ENCODE assay signal across 8 mouse cellular contexts in the genomic region with DNA sequence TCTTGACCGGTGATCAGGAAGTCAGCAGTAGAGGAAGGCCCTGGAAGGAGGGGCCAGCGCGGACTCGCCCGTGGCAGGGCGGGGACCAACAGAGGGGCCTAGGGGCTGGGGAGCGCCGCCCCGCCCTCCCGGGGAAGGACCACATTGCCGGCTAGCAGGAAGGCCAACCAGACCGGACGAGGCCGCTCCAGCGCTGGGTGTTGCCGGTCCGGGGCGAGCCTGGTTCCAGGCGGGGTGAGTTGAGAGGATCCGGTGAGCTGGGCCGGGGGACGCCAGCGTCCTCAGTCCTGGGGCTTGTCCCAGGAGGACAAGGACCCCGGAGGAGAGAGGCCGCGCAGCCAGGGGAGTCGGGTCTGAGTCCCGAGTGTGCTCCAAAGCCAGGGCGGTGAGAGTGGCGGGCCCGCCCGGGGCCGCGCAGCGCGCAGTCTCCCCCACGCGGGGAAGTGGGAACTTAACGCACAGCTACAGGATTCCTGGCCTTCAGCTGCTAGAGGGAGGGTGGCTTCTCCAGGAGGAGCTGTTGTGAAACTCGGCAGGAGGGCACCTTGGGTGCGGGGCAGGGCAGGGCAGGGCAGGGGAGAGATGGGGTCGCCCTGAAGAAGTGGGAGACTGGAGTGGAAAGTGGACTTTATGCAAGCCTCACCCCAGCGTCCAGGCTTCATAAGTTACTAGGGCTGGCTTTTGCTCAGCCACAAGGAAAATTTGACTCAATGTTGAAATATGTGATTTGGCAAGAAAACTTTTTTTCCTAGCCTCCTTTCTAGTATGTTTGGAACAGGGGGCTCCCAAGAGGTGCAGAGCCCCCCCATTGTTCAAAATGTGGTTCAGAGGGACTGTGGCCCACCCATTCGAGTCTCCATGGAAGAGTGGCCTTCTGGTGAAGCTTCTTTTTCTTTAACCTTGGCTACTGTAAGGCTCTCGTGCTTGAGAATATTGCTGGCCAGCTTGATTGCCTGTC. TPM values are rescaled to one million over a fixed set of nuclear protein-coding genes. Genes with fewer than 3 reads are reported as not detected.
DNase-seq lines count a peak whose midpoint lies in the region; ATAC-seq and TF ChIP-seq lines count a peak whose summit lies in the region.

No protein-coding gene starts in this region.

- peak; percentile 32 for TF ChIP-seq CTCF in C2C12 (IDR thresholded peaks at IDR 0.05; ENCODE audit: control insufficient read depth, insufficient read depth, insufficient read length)
- TF ChIP-seq CTCF in bone marrow macrophage, adult 2 months (IDR thresholded peaks at IDR 0.05; ENCODE audit: low read depth, low read length), result no peak; the same call in 1 of the 2 replicates

- peaks cover 34% of the 10 kb centered on the region for H3K79me3 ChIP-seq in C2C12 (ENCODE audit: low read depth)

- 0 out of 2 replicates have a peak, but pooled peaks have one; percentile 23 for TF ChIP-seq POLR2A in bone marrow macrophage, adult 2 months (IDR thresholded peaks at IDR 0.05; ENCODE audit: borderline replicate concordance, low read depth, low read length)
- peak; percentile 96 for TF ChIP-seq POLR2A in myocyte (IDR thresholded peaks at IDR 0.05; ENCODE audit: insufficient read length, low read depth)

- peak overlapping the region; percentile 98 for H3ac ChIP-seq in C2C12 (ENCODE audit: control insufficient read depth, insufficient read length, low read depth)
- peak overlapping the region; percentile 29 for H3ac ChIP-seq in myocyte (ENCODE audit: control insufficient read depth, insufficient read length)

- H3K36me3 ChIP-seq in C2C12 (ENCODE audit: control insufficient read depth, insufficient read depth) (peaks cover 42% of the 10 kb centered on the region), myocyte (ENCODE audit: control insufficient read depth, insufficient read depth) (no peaks in the 10 kb centered on the region)
- peaks cover 20% of the 10 kb centered on the region for H3K36me3 ChIP-seq in embryonic facial prominence, embryonic 15.5 days
- H3K36me3 ChIP-seq in liver, embryonic 12.5 days, result peaks cover 38% of the 10 kb centered on the region

- peaks cover 61% of the 10 kb centered on the region for H3K4me1 ChIP-seq in bone marrow macrophage, adult 2 months (ENCODE audit: control insufficient read depth, insufficient read depth, low read length)
- peaks cover 60% of the 10 kb centered on the region for H3K4me1 ChIP-seq in embryonic facial prominence, embryonic 15.5 days
- H3K4me1 ChIP-seq in liver, embryonic 12.5 days, result peaks cover 91% of the 10 kb centered on the region

- peak; percentile 94 to 97 for DNase-seq in heart, adult 9 months (ENCODE audit: low spot score in 2 of 2)
- peak; percentile 90 to 92 for DNase-seq in kidney, adult 8-10 months
- DNase-seq in spleen, postnatal 36 days (ENCODE audit: low spot score in 2 of 2), result peak; percentile 95 to 96

- H3K9me3 ChIP-seq in embryonic facial prominence, embryonic 15.5 days (replicated peaks), result no peaks in the 10 kb centered on the region
- no peaks in the 10 kb centered on the region for H3K9me3 ChIP-seq in liver, embryonic 12.5 days (replicated peaks)

- H3K27ac ChIP-seq in bone marrow macrophage, adult 2 months (ENCODE audit: insufficient read depth, low read depth, low read length), result peak overlapping the region; percentile 97
- H3K27ac ChIP-seq in embryonic facial prominence, embryonic 15.5 days (replicated peaks), result peak overlapping the region; percentile 95
- H3K27ac ChIP-seq in liver, embryonic 12.5 days, result peak overlapping the region; percentile 94

- H3K4me2 ChIP-seq in embryonic facial prominence, embryonic 15.5 days (replicated peaks), result peak overlapping the region; percentile 74
- H3K4me2 ChIP-seq in liver, embryonic 12.5 days, result peak overlapping the region; percentile 90
- H3K4me2 ChIP-seq in myocyte (ENCODE audit: low read depth), result peak overlapping the region; percentile 83

- H3K27me3 ChIP-seq in C2C12 (ENCODE audit: control insufficient read depth, insufficient read depth, insufficient read length) (no peaks in the 10 kb centered on the region), myocyte (ENCODE audit: control insufficient read depth, insufficient read depth, insufficient read length) (no peaks in the 10 kb centered on the region)
- H3K27me3 ChIP-seq in embryonic facial prominence, embryonic 15.5 days, result no peaks in the 10 kb centered on the region
- H3K27me3 ChIP-seq in liver, embryonic 12.5 days (replicated peaks), result no peaks in the 10 kb centered on the region

- peaks cover 59% of the 10 kb centered on the region for H3K79me2 ChIP-seq in C2C12 (ENCODE audit: control insufficient read depth, insufficient read depth)
- H3K79me2 ChIP-seq in myocyte (ENCODE audit: control insufficient read depth, insufficient read depth), result peaks cover 27% of the 10 kb centered on the region

- peak overlapping the region; percentile 68 for H3K4me3 ChIP-seq in C2C12 (ENCODE audit: insufficient read depth, poor library complexity, severe bottlenecking)
- peak overlapping the region; percentile 71 for H3K4me3 ChIP-seq in bone marrow macrophage, adult 2 months (ENCODE audit: insufficient read depth, low read length)
- H3K4me3 ChIP-seq in embryonic facial prominence, embryonic 15.5 days (replicated peaks), result peak overlapping the region; percentile 76
- peak overlapping the region; percentile 86 for H3K4me3 ChIP-seq in liver, embryonic 12.5 days
- H3K4me3 ChIP-seq in myocyte, result peak overlapping the region; percentile 55

- peak; percentile 94 for ATAC-seq in embryonic facial prominence, embryonic 15.5 days (ENCODE audit: insufficient number of reproducible peaks, low FRiP score, low TSS enrichment, low read depth)
- peak; percentile 96 for ATAC-seq in liver, embryonic 12.5 days

- peak overlapping the region; percentile 81 for H3K9ac ChIP-seq in embryonic facial prominence, embryonic 15.5 days
- peak overlapping the region; percentile 95 for H3K9ac ChIP-seq in liver, embryonic 12.5 days

- 1% methylated on average over 45 of the region's 45 CpGs for WGBS in embryonic facial prominence, embryonic 15.5 days
- 2% methylated on average over 45 of the region's 45 CpGs for WGBS in liver, embryonic 12.5 days (ENCODE audit: insufficient replicate concordance)

TF ChIP-seq in C2C12, 6 proteins besides CTCF, POLR2A, EP300 and RAD21:
- TF ChIP-seq USF1 (IDR thresholded peaks at IDR 0.05; ENCODE audit: low read depth), result no peak
- peak; percentile 24 for TF ChIP-seq MAX (IDR thresholded peaks at IDR 0.05)

TF ChIP-seq in myocyte, 11 proteins besides CTCF, POLR2A, EP300 and RAD21:
- no peak for TF ChIP-seq CEBPB (IDR thresholded peaks at IDR 0.05; ENCODE audit: insufficient read depth, poor library complexity, severe bottlenecking)
- TF ChIP-seq REST (IDR thresholded peaks at IDR 0.05; ENCODE audit: insufficient read depth, insufficient read length), result peak; percentile 4
- peak in 1 of 3 experiments; percentile 6 for TF ChIP-seq MYOD1 (IDR thresholded peaks at IDR 0.05; ENCODE audit: control insufficient read depth in 1 of 3, insufficient read length in 2 of 3, low read depth in 2 of 3)
- peak; percentile 95 for TF ChIP-seq POLR2AphosphoS2 (IDR thresholded peaks at IDR 0.05; ENCODE audit: insufficient read length, low read depth)

RNA-seq across cellular contexts. Expression of gene Mgat1, which starts 6.7 kb away (rescaled TPM):
- 44.5 TPM for polyA plus RNA-seq in C2C12 (2012; fragmentation: generic; extraction: Trizol)
- polyA plus RNA-seq in bone marrow macrophage, adult 2 months (2012; ENCODE audit: insufficient read depth, insufficient read length, missing spikeins), result 76.3 and 89.8 TPM in 2 replicates
- 71.7 and 75.4 TPM in 2 replicates for polyA plus RNA-seq in embryonic facial prominence, embryonic 15.5 days (2015; fragmentation: Nextera tagmentation; extraction: Ambion mirVana)
- 35.4 and 35.7 TPM in 2 replicates for polyA plus RNA-seq in liver, embryonic 12.5 days (2016; fragmentation: Nextera tagmentation; extraction: Ambion mirVana)
- 45.8 TPM for polyA plus RNA-seq in myocyte (2012; fragmentation: generic; extraction: Trizol)

RNA-seq across cellular contexts. Expression of gene Olfr1393, which starts 27.4 kb away (rescaled TPM):
- not detected for polyA plus RNA-seq in C2C12 (2012; fragmentation: generic; extraction: Trizol)
- polyA plus RNA-seq in bone marrow macrophage, adult 2 months (2012; ENCODE audit: insufficient read depth, insufficient read length, missing spikeins), result not detected in 2 replicates
- 0.11 TPM in 1 of 2 replicates, not detected in the other for polyA plus RNA-seq in embryonic facial prominence, embryonic 15.5 days (2015; fragmentation: Nextera tagmentation; extraction: Ambion mirVana)
- polyA plus RNA-seq in liver, embryonic 12.5 days (2016; fragmentation: Nextera tagmentation; extraction: Ambion mirVana), result 0.05 and 0.10 TPM in 2 replicates
- not detected for polyA plus RNA-seq in myocyte (2012; fragmentation: generic; extraction: Trizol)

RNA-seq across cellular contexts. Expression of gene Olfr1392, which starts 34.4 kb away (rescaled TPM):
- polyA plus RNA-seq in C2C12 (2012; fragmentation: generic; extraction: Trizol), result not detected
- not detected in 2 replicates for polyA plus RNA-seq in bone marrow macrophage, adult 2 months (2012; ENCODE audit: insufficient read depth, insufficient read length, missing spikeins)
- polyA plus RNA-seq in embryonic facial prominence, embryonic 15.5 days (2015; fragmentation: Nextera tagmentation; extraction: Ambion mirVana), result not detected in 2 replicates
- polyA plus RNA-seq in liver, embryonic 12.5 days (2016; fragmentation: Nextera tagmentation; extraction: Ambion mirVana), result not detected in 2 replicates
- not detected for polyA plus RNA-seq in myocyte (2012; fragmentation: generic; extraction: Trizol)

RNA-seq across cellular contexts. Expression of gene Zfp62, which starts 47.6 kb away (rescaled TPM):
- 3.3 TPM for polyA plus RNA-seq in C2C12 (2012; fragmentation: generic; extraction: Trizol)
- polyA plus RNA-seq in bone marrow macrophage, adult 2 months (2012; ENCODE audit: insufficient read depth, insufficient read length, missing spikeins), result 28.4 and 30.8 TPM in 2 replicates
- 36.0 and 36.7 TPM in 2 replicates for polyA plus RNA-seq in embryonic facial prominence, embryonic 15.5 days (2015; fragmentation: Nextera tagmentation; extraction: Ambion mirVana)
- 16.2 and 16.6 TPM in 2 replicates for polyA plus RNA-seq in liver, embryonic 12.5 days (2016; fragmentation: Nextera tagmentation; extraction: Ambion mirVana)
- 5.6 TPM for polyA plus RNA-seq in myocyte (2012; fragmentation: generic; extraction: Trizol)

RNA-seq across cellular contexts. Expression of gene Olfr10, which starts 53.8 kb away (rescaled TPM):
- not detected for polyA plus RNA-seq in C2C12 (2012; fragmentation: generic; extraction: Trizol)
- polyA plus RNA-seq in bone marrow macrophage, adult 2 months (2012; ENCODE audit: insufficient read depth, insufficient read length, missing spikeins), result not detected in 2 replicates
- not detected in 2 replicates for polyA plus RNA-seq in embryonic facial prominence, embryonic 15.5 days (2015; fragmentation: Nextera tagmentation; extraction: Ambion mirVana)
- polyA plus RNA-seq in liver, embryonic 12.5 days (2016; fragmentation: Nextera tagmentation; extraction: Ambion mirVana), result not detected in 2 replicates
- polyA plus RNA-seq in myocyte (2012; fragmentation: generic; extraction: Trizol), result not detected

Comparison
In these comparisons a context has a peak if more than half of its experiments do, and no peak if none do; other contexts are left out.
1. Peak in every context shown above with its lines: DNase-seq, ATAC-seq, H3K4me3 ChIP-seq and H3K27ac ChIP-seq.